Mouse (Mus musculus): Measurements from ENCODE around the gene Gsn. TPM values are rescaled to one million over a fixed set of nuclear protein-coding genes. Genes with fewer than 3 reads are reported as not detected.

Gene Gsn
- polyA plus RNA-seq, 1 experiment from 2014 or later: 139 TPM

DNA sequence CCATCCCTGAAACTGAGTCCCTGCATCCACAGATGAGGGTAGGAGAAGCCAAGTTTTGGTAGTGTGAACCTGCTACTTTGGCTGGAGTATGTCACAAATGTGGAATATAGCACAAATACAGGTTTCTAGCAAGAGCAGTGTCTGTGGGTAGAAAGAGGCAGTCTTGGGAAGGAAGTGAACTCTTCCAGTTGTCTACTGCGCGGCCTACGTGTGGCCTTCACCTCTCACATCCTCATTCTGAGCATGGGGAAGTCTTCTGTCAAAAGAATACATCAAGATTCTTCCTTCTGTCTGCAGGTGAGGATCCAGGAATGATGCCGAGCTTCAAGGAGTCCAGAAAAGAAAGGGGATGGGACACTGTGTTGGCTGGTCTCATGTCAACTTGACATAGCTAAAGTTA is 2.4 kb upstream of the Gsn start:
- DNase-seq (ENCODE audit: low spot score): no peak

GRCm38 (mm10) chr2:35255004-35255403 is 1.2 kb upstream of the Gsn start:
- DNase-seq (ENCODE audit: low spot score): no peak

DNA sequence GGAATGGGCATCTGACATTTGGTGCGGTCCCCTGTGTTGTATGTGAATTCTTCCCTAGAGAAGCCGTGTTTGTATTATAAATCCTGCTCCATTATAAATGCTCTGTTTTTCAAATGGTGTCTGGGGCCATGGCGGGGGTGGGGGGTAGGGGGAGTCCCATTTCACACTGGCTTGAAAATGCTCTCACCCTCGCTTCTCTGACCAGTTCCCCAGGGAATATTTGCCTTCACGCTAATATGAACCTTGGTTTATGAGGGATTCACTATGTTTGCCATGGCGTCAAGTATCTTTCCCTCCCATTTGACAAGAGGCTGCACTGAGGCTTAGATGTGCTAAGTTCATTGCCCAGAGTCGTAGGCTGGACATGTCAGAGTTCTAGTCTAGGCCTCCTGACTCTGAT is 718 bp upstream of the Gsn start:
- no peak for DNase-seq (ENCODE audit: low spot score)

GRCm38 (mm10) chr2:35256932-35257331 is 752 bp downstream of the Gsn start:
- DNase-seq (ENCODE audit: low spot score): no peak

DNA sequence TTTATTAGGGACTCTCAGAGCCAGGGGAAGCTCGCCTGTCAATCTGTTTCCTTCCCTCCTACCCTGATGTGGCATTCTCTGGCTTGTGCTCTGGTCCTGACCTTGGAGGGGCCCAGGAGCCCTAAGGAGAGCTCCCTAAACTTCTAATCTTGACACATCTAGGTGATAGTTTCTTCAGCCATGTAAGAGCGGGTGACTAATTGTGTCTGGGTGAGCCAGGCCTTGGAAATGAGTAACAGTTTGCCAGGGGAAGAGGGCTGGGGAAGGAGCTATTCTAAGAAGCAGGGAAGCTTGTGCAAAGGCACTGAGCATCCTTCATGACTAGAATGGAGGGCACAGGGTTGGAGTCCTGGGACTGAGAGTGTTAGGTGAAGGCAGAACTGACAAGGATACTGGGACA is 1.7 kb downstream of the Gsn start:
- no peak for DNase-seq (ENCODE audit: low spot score)

DNA sequence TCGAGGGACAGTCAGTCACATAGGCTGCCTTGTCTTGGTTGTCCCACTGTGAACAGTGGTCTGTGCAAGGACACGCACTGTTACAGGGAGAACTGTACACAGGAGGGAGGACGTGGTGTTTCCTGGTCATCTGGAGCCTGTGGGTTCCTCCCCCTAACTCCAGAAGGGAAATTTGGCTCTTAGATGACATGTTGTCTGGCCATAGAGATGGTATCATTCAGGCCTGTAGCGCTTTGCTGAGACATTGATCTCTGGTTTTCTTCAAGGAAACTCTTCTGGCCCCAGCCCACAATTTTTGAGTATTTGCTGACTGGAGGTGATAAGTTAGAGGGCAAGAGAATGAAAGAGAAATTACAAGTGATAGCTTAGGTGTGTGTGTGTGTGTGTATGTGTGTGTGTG is 2.4 kb downstream of the Gsn start:
- DNase-seq (ENCODE audit: low spot score): no peak

DNA sequence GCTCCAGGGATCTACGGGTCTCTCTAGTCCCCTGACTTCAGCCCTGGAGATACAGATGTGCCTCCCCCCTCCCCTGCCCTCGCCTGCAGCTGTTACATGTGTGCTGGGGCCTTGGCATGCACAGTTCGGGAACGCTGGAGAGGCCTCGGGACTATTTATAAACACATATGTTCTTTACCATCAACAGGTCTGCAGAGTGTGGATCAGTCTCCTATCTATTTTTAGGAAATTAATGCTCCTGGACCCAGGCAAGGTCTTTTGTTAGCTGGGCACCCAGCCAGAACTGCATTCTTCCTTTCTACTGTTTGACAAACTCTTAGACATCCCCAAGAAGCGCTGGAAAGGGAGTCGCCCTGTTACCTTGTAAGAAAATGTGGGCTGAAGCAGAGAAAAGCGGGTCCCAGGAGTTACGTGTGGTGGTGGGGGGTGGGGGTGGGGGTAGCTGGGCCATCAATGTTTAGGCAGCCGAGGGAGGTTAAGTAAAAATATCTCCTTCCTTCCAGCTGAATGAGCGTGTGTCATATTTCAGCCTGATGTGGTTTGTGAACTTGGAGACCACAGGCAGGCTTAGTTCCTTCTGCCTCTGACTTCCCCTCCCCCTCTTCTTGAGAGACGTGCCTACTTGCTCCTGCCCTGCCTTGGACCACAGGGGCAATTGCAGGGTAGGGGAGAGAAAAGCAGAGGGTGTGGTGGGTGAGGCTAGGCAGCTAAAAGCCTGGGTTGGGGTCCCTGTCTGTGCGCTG is 3.3 kb downstream of the Gsn start:
- DNase-seq (ENCODE audit: low spot score): peak; percentile 85

DNA sequence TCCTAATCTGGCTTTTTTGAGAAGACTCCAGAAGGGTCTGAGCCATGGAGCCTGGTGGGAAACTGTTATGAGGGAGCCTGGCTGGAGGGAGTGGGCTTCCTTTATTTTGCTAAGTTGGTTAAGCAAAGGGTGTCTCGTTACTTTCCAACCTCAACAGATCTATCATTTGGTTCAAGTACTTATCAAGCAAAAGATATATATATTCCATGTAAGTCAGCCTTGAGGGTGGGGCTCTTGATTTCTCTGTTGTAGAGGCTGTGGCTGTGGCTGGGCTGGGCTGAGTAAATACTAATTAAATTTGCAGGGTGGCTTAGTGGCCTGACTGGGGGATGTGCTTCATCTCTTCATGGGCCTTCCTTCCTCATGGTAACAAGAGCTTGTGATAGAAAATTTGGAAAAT is 4.1 kb downstream of the Gsn start:
- DNase-seq (ENCODE audit: low spot score): no peak

GRCm38 (mm10) chr2:35264095-35264494 is 7.9 kb downstream of the Gsn start:
- DNase-seq (ENCODE audit: low spot score): no peak

- DNase-seq (ENCODE audit: low spot score): peak; percentile 80
Observed at GRCm38 (mm10) chr2:35265296-35265695, 9.1 kb downstream of the Gsn start.

DNA sequence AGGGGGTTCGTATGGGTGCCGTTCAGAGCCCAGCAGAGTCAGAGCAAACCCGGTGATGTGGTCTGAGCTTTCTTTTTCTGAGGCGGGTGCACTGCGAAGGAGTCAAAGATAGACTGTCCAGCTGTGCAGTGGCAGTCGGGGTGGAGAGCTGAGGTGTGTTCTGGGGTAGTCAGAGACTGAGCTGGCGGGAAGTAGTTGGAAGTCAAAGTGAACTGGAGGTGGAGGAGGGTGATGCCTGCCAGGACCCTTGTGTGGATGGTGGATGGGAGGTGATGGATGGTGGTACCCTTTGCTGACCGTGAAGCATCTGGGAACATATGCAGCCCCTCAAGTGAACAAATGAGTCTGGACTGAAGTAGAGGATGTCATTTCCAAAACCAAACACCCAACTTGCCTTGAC is 9.6 kb downstream of the Gsn start:
- no peak for DNase-seq (ENCODE audit: low spot score)

DNA sequence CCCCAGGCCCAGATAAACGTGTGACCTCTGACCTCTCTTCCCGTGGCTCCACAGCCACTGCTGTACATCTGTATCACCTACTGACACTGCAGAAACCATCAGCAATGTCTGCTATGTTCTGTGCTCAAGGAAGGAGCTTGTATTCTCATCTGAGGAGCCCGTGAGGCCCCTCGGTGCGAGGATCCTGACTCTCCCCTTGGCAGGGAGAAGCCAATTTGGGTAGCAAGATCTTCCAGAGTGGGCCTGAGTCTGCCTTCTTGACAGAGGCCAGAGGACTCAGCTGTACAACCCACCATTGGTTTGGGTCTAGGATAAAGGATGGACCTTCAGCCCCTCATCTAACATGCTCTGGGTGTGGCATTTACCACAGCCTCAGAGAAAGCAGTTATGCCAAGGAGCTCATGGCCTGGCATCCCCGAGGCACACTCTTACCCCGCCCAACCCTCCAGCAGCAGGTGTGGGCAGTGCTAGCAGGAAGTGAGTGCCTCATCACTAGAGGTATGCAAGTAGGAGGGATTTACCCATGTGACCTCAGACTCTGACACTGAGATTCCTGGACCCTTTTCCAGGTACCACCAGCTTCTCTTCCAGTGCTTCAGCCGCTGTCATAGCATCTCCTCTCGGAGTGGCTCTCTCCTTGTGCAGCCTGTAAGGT is 10.2 kb downstream of the Gsn start:
- DNase-seq (ENCODE audit: low spot score): peak; percentile 18

DNA sequence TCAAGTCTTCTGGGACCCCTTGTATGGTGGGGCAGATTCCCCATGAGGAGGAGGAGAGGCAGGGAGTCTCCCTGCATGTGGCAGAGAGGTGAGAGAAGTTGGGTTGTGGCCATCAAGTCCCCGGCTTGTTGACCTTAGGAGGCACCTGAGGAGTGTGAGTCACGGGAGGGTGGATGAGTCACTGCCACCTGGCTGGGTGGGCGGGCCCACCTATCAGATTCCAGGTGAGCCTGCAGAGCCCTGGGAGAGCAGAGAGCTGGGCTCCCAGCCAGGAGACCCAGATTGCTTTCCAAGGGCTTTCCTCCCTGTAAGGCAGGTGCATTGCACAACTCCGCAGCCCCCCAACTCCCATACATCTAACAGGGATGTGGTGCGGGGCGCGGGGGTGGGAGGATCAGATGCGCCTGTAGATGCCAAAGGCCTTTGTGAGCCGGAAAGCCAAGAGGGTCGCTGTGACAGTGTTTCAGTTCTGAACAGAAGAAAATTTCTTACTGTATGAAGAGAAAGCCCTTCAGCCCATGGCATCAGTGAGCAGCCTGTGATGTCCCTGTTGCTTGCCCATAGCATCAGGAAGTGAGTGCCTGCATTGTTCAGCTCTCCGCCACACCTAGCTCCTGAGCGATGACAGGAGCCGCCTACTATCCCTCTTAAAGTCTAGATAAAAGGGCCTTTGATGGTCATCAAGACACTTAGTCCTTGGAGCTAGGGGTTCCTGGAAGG is 11.1 kb downstream of the Gsn start:
- DNase-seq (ENCODE audit: low spot score): no peak

- no peak for DNase-seq (ENCODE audit: low spot score)
Observed at GRCm38 (mm10) chr2:35267876-35268566, 11.8 kb downstream of the Gsn start.

DNA sequence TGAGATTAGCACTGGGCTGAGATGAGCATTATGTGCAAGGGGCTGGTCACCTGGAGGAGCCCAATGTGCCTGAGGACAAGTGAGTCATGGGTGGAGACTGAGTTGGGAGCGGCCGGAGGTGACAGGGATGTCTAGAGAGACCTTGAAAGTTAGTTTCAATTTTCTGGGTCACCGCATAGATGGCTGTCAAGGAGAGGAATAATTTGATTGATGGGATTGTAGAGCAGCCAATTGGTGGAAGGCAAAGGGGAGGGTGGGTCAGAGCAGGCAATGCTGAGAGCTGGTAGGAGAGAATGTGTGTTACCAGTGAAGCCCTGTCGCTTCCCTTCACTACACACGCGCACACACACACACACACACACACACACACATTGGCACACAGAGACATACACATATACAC is 13.0 kb downstream of the Gsn start:
- DNase-seq (ENCODE audit: low spot score): no peak

GRCm38 (mm10) chr2:35269716-35270260 is 13.6 kb downstream of the Gsn start:
- DNase-seq (ENCODE audit: low spot score): no peak

- DNase-seq (ENCODE audit: low spot score): peak; percentile 69
Observed at GRCm38 (mm10) chr2:35270531-35270984, 14.4 kb downstream of the Gsn start.

DNA sequence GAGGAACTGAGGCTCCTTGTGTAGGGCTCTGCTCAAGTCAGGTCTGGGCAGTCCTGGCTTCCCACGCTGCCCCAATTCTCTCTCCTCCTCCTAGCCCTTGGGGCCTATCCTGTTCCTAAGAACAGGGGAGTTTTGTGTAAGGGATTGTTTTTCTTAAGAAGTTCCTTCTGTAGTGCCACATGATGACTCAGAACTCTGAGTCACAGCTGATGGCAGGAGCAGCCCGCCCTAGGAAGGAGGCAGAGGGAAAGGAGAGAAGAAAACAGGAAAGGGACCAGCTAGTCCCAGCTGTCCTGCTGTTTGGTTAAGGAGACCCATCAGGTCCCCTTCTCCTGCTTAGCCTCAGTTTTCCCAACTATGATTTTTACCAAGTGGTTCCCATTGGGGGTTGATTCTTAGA is 15.6 kb downstream of the Gsn start:
- no peak for DNase-seq (ENCODE audit: low spot score)

DNA sequence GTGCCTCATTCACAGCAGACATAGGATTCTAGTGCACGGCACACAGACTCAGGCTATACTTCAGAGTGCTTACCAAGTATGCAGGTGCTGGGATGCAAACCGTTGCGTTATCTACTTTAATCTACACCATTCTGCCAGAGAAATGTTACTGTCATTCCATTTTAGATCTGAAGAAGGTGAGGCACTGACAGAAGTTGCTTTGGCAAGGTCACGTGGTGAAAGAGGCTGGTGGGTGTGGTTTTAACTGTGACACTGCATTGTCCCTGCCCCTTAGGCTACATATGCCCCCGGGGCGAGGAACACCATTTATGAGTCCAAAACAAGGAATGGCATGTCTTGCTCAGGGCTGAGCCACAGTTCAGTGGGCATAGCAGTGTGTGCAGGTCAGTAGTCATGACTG is 16.7 kb downstream of the Gsn start:
- DNase-seq (ENCODE audit: low spot score): peak; percentile 70

DNA sequence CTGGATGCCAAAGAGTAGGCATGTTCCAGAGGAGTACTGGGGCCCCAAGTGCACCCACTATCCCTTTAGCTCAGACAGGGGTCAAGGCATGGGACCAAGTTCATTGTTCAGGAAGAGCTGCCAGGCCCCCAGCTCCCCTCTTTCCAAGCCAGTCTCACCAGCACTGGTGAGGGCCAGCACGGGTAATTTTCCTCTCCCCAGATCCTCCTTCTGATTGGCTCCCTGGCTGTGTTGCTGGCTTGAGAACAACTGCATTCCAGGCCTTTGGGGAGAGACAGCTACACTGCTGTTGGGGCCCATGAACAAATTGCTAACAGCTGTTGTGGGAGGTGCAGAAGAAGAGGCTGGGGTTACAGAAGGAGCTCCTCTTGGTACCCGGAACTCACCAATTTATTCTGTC is 17.4 kb downstream of the Gsn start:
- DNase-seq (ENCODE audit: low spot score): peak; percentile 32

DNA sequence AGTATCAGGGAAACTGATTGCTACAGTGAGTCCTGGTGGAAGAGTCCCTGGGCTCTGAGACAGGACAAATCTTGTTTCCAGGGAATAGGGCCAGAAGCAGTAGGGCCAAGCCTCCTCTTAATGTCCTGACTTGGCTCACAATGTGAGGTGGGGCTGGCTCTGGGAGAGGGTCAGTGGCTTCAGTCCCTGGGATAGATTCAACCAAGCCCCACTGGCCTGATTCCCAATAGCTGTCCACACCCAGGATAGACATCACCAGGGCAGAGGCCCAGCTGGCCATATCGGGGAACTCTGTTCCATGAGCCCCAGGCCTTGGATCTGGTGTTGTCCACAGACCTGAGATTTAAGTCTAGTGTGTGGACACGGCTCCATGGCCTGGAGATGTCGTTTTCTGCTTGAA is 21.5 kb downstream of the Gsn start:
- DNase-seq (ENCODE audit: low spot score): no peak

Measured in thymus, postnatal 0 days (tissue).